Mouse (Mus musculus): ENCODE data around the gene Eno1. TPM values are rescaled to one million over a fixed set of nuclear protein-coding genes. Genes with fewer than 3 reads are reported as not detected.
A peak's percentile ranks its signal among the peaks of the same experiment; 100 is the strongest.
"Not testable (repeated sequence)": the region's sequence is repeated elsewhere in the genome, so short reads cannot be mapped to it uniquely, and the experiment has no call there.

Gene Eno1
- polyA plus RNA-seq, 1 experiment: 672 TPM

GRCm38 (mm10) chr4:150269679-150270078, 33.2 kb downstream of the Eno1 start:
- Histone ChIP-seq H3K4me3 (ENCODE audit: insufficient read depth, low read length) (no peak overlapping the region), H3K4me1 (ENCODE audit: control insufficient read depth, insufficient read depth, low read length) (peaks cover 34% of the 10 kb centered on the region), H3K27ac (ENCODE audit: insufficient read depth, low read length) (peak overlapping the region; percentile 80)
- TF ChIP-seq CTCF (IDR thresholded peaks at IDR 0.05; ENCODE audit: borderline replicate concordance, insufficient read depth, low read length) (no peak), POLR2A (IDR thresholded peaks at IDR 0.05; ENCODE audit: low read depth, low read length) (no peak)

- H3K27ac ChIP-seq (ENCODE audit: insufficient read depth, low read length); H3K4me3 ChIP-seq (ENCODE audit: insufficient read depth, low read length): not testable (repeated sequence)
- peaks cover 34% of the 10 kb centered on the region for H3K4me1 ChIP-seq (ENCODE audit: control insufficient read depth, insufficient read depth, low read length)
These were observed 34.2 kb downstream of the Eno1 start for GRCm38 (mm10) chr4:150270718-150271117.

GRCm38 (mm10) chr4:150272725-150273124, 36.2 kb downstream of the Eno1 start:
- Histone ChIP-seq H3K4me3 (ENCODE audit: insufficient read depth, low read length) (no peak overlapping the region), H3K4me1 (ENCODE audit: control insufficient read depth, insufficient read depth, low read length) (peaks cover 32% of the 10 kb centered on the region), H3K27ac (ENCODE audit: insufficient read depth, low read length) (peak overlapping the region; percentile 62)
- TF ChIP-seq CTCF (IDR thresholded peaks at IDR 0.05; ENCODE audit: borderline replicate concordance, insufficient read depth, low read length) (no peak), POLR2A (IDR thresholded peaks at IDR 0.05; ENCODE audit: low read depth, low read length) (no peak)

GRCm38 (mm10) chr4:150275531-150275930, 39.0 kb downstream of the Eno1 start:
- Histone ChIP-seq H3K27ac (ENCODE audit: insufficient read depth, low read length) (no peak overlapping the region), H3K4me1 (ENCODE audit: control insufficient read depth, insufficient read depth, low read length) (peaks cover 16% of the 10 kb centered on the region), H3K4me3 (ENCODE audit: insufficient read depth, low read length) (no peak overlapping the region)
- TF ChIP-seq CTCF (IDR thresholded peaks at IDR 0.05; ENCODE audit: borderline replicate concordance, insufficient read depth, low read length) (no peak), POLR2A (IDR thresholded peaks at IDR 0.05; ENCODE audit: low read depth, low read length) (no peak)

GRCm38 (mm10) chr4:150279336-150279735, 42.8 kb downstream of the Eno1 start:
- H3K4me1 ChIP-seq (ENCODE audit: control insufficient read depth, insufficient read depth, low read length); H3K4me3 ChIP-seq (ENCODE audit: insufficient read depth, low read length); H3K27ac ChIP-seq (ENCODE audit: insufficient read depth, low read length): not testable (repeated sequence)

- no peak overlapping the region for H3K27ac ChIP-seq (ENCODE audit: insufficient read depth, low read length)
- no peak for TF ChIP-seq CTCF (IDR thresholded peaks at IDR 0.05; ENCODE audit: borderline replicate concordance, insufficient read depth, low read length)
- no peak for TF ChIP-seq POLR2A (IDR thresholded peaks at IDR 0.05; ENCODE audit: low read depth, low read length)
- peaks cover 8% of the 10 kb centered on the region; the same call in 1 of the 2 replicates for H3K4me1 ChIP-seq (ENCODE audit: control insufficient read depth, insufficient read depth, low read length)
- H3K4me3 ChIP-seq (ENCODE audit: insufficient read depth, low read length): no peak overlapping the region
These were observed 43.5 kb downstream of the Eno1 start for GRCm38 (mm10) chr4:150280002-150280401.

GRCm38 (mm10) chr4:150280459-150280858, 43.9 kb downstream of the Eno1 start:
- Histone ChIP-seq H3K27ac (ENCODE audit: insufficient read depth, low read length) (peak overlapping the region; percentile 91), H3K4me1 (ENCODE audit: control insufficient read depth, insufficient read depth, low read length) (peaks cover 8% of the 10 kb centered on the region; the same call in 1 of the 2 replicates), H3K4me3 (ENCODE audit: insufficient read depth, low read length) (peak overlapping the region; percentile 54)
- TF ChIP-seq CTCF (IDR thresholded peaks at IDR 0.05; ENCODE audit: borderline replicate concordance, insufficient read depth, low read length): no peak
- TF ChIP-seq POLR2A (IDR thresholded peaks at IDR 0.05; ENCODE audit: low read depth, low read length): no peak

- Histone ChIP-seq H3K4me1 (ENCODE audit: control insufficient read depth, insufficient read depth, low read length) (peaks cover 10% of the 10 kb centered on the region; the same call in 1 of the 2 replicates), H3K27ac (ENCODE audit: insufficient read depth, low read length) (peak within 1 kb of the TSS; percentile 91), H3K4me3 (ENCODE audit: insufficient read depth, low read length) (peak within 1 kb of the TSS; percentile 72)
- TF ChIP-seq POLR2A (IDR thresholded peaks at IDR 0.05; ENCODE audit: low read depth, low read length) (peak; percentile 86), CTCF (IDR thresholded peaks at IDR 0.05; ENCODE audit: borderline replicate concordance, insufficient read depth, low read length) (no peak)
These were observed 44.7 kb downstream of the Eno1 start, which contains the start of gene Rere for GRCm38 (mm10) chr4:150281018-150281761. TSS of gene Rere (plus strand) at chr4:150281646.

- Histone ChIP-seq H3K4me1 (ENCODE audit: control insufficient read depth, insufficient read depth, low read length) (peaks cover 15% of the 10 kb centered on the region), H3K27ac (ENCODE audit: insufficient read depth, low read length) (peak overlapping the region; percentile 73), H3K4me3 (ENCODE audit: insufficient read depth, low read length) (peak overlapping the region; percentile 72)
- no peak for TF ChIP-seq POLR2A (IDR thresholded peaks at IDR 0.05; ENCODE audit: low read depth, low read length)
- TF ChIP-seq CTCF (IDR thresholded peaks at IDR 0.05; ENCODE audit: borderline replicate concordance, insufficient read depth, low read length): no peak
These were observed 45.5 kb downstream of the Eno1 start for GRCm38 (mm10) chr4:150281891-150282630.
